Mouse (Mus musculus) gastrocnemius, postnatal 25 days (tissue): ENCODE data around the gene Smug1. TPM values are rescaled to one million over a fixed set of nuclear protein-coding genes. Genes with fewer than 3 reads are reported as not detected.

Source experiments
- total RNA-seq, 2 experiments: library from RNA; stranded (reverse); gene quantifications; 1 replicate in 1 of 2; 2 replicates in 1 of 2; pipeline ENCODE4 v1.2.3; 2021

Smug1 gene
- total RNA-seq, 2 experiments from 2014 or later = 9.4 to 11.7 TPM

Other genes starting within 250 kb of the Smug1 start
- not detected for gene Hoxc13, start 246.0 kb downstream of the Smug1 start, total RNA-seq
- gene Hoxc12, start 230.3 kb downstream of the Smug1 start, total RNA-seq = not detected
- gene Hoxc11, start 212.7 kb downstream of the Smug1 start, total RNA-seq = 1 to 10 TPM; 6.2 to 7.2 TPM
- gene Hoxc10, start 200.3 kb downstream of the Smug1 start, total RNA-seq = 10 to 100 TPM; 61.5 to 69.5 TPM
- gene Hoxc5, start 199.6 kb downstream of the Smug1 start, total RNA-seq = 1 to 10 TPM; 1.6 to 1.8 TPM
- gene Hoxc9, start 190.7 kb downstream of the Smug1 start, total RNA-seq = 1 to 10 TPM; 4.6 to 6.5 TPM
- 1 to 10 TPM; 1.3 to 1.6 TPM for gene Hoxc8, start 176.5 kb downstream of the Smug1 start, total RNA-seq
- gene Hoxc6, start 168.8 kb downstream of the Smug1 start, total RNA-seq = 1 to 10 TPM; 5.3 to 8.1 TPM
- 1 to 10 TPM; 3.8 to 4.1 TPM for gene Hoxc4, start 148.2 kb downstream of the Smug1 start, total RNA-seq
- gene Cbx5, start 72.7 kb upstream of the Smug1 start, total RNA-seq = 10 to 100 TPM; 29.0 to 29.6 TPM
- gene Hnrnpa1, start 73.3 kb upstream of the Smug1 start, total RNA-seq = 10 to 100 TPM; 82.8 to 89.0 TPM
- not detected for gene Nfe2, start 91.3 kb upstream of the Smug1 start, total RNA-seq
- gene Copz1, start 105.6 kb upstream of the Smug1 start, total RNA-seq = 10 to 100 TPM; 31.4 to 32.3 TPM
- not detected for gene Gpr84, start 143.5 kb upstream of the Smug1 start, total RNA-seq
- 10 to 100 TPM; 17.0 to 77.5 TPM for gene Zfp385a, start 173.0 kb upstream of the Smug1 start, total RNA-seq
- gene Itga5, start 199.7 kb upstream of the Smug1 start, total RNA-seq = 10 to 100 TPM in 1 of 2 experiments, 1 to 10 TPM in 1; 9.5 to 15.2 TPM